Mouse (Mus musculus): ENCODE results near the gene Zfp385b. TPM values are rescaled to one million over a fixed set of nuclear protein-coding genes. Genes with fewer than 3 reads are reported as not detected.

Zfp385b gene
- polyA plus RNA-seq, 1 experiment from 2014 or later, result 8.1 TPM

DNA sequence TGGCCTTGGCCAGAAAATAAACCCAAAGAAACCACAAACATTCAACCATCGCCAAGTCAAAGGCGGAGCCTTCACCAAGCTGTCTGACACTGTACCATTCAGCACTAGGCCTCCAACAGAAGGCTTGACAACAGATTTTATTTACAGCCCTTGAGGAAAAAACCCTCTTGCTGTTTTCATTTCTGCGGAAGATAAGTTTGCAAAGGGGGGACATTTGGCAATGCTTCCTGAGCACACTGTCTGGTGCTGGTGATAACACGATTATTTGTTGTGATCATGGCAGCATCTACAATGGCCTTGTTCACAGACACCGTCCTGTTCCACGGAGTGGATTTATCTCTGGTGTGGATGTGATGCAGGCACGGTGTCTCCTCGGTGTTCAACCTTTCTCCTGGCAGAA lies 317.0 kb downstream of the Zfp385b start:
- H3K27ac ChIP-seq (ENCODE audit: low read length), result peak overlapping the region; percentile 57
- H3K4me3 ChIP-seq (ENCODE audit: low read depth, low read length), result no peak overlapping the region
- H3K36me3 ChIP-seq (ENCODE audit: control insufficient read depth, insufficient read depth), result no peaks in the 10 kb centered on the region
- no peak overlapping the region for H3K9ac ChIP-seq (ENCODE audit: low read depth, low read length)
- 17% methylated on average over 8 of the region's 8 CpGs for WGBS (ENCODE audit: insufficient replicate concordance)
- no peaks in the 10 kb centered on the region for H3K27me3 ChIP-seq (ENCODE audit: control insufficient read depth, insufficient read depth, low read depth, low read length)
- H3K4me1 ChIP-seq (ENCODE audit: control insufficient read depth, low read depth, low read length), result peaks cover 33% of the 10 kb centered on the region
- H3K9me3 ChIP-seq (replicated peaks; ENCODE audit: control insufficient read depth, low read length), result no peaks in the 10 kb centered on the region
- peak overlapping the region; percentile 21 for H3K4me2 ChIP-seq (ENCODE audit: low read depth, low read length)
- ATAC-seq (ENCODE audit: low read depth), result peak; percentile 70

DNA sequence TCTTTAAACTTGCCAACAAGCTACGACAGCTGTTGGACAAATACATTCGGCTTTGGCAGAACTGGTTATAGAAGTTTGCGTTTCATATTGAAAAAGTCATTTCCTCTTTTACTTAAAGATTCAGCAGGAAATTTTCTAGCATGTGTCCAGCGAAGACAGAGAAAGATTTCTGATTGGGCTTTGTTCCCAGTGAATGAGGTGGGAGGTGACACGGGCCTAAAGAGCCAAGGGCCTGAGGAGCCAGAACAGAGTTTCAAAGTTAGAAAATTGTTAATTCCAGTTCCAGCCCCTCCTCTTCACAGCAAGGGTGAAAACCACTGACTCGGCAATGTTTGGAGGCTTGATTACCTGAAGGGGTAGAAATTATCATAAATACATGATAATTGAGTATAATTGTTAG lies 319.0 kb downstream of the Zfp385b start:
- 59% methylated on average over 6 of the region's 6 CpGs for WGBS (ENCODE audit: insufficient replicate concordance)
- no peak overlapping the region for H3K27ac ChIP-seq (ENCODE audit: low read length)
- ATAC-seq (ENCODE audit: low read depth), result no peak
- H3K4me2 ChIP-seq (ENCODE audit: low read depth, low read length), result no peak overlapping the region
- H3K4me1 ChIP-seq (ENCODE audit: control insufficient read depth, low read depth, low read length), result peaks cover 28% of the 10 kb centered on the region
- H3K9ac ChIP-seq (ENCODE audit: low read depth, low read length), result no peak overlapping the region
- 0 out of 2 replicates have a peak, but pooled peaks cover 2% of the 10 kb centered on the region for H3K36me3 ChIP-seq (ENCODE audit: control insufficient read depth, insufficient read depth)
- no peak overlapping the region for H3K4me3 ChIP-seq (ENCODE audit: low read depth, low read length)
- no peaks in the 10 kb centered on the region for H3K9me3 ChIP-seq (replicated peaks; ENCODE audit: control insufficient read depth, low read length)
- H3K27me3 ChIP-seq (ENCODE audit: control insufficient read depth, insufficient read depth, low read depth, low read length), result no peaks in the 10 kb centered on the region

DNA sequence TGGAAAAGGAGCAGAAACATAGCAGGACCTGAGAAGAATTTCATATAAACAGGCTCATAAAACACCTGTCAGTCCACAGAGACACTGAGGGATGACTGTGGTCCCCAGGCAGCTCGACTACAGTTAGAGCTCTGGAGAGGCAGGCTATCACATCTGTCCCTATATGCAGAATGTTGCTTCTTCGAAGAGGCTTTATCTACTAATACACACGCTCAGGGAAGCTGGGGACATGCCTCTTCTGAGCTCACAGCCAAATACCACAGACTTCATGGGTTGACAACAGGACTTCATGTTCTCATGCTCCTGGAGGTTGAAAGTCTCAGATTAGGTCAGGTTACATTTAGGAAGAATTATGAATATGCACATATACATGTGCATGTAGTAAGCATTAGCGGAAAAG lies 321.1 kb downstream of the Zfp385b start:
- H3K9ac ChIP-seq (ENCODE audit: low read depth, low read length), result no peak overlapping the region
- no peak overlapping the region for H3K4me2 ChIP-seq (ENCODE audit: low read depth, low read length)

DNA sequence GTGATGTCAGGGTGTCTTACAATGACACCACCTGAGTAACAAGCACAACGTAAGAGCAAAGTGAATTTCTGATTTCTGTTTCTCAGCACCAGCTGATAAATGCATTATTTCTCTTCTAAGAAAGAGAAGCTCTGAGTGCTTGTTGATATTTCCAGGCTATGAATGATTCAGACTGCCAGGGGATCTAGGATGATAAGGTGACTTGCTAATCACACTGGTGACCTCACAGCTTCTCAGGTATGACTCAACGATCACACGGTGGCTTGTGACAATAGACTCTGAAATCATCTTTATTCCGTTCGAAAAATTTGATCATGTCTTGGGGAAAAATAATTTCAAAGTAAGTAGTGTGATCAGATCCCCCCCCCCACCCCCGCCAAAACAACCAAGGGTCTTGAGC lies 321.5 kb downstream of the Zfp385b start:
- peak; percentile 59 for ATAC-seq (ENCODE audit: low read depth)
- Histone ChIP-seq H3K4me2 (ENCODE audit: low read depth, low read length) (no peak overlapping the region), H3K27ac (ENCODE audit: low read length) (0 out of 2 replicates have a peak overlapping the region, but pooled peaks have one; percentile 44), H3K9ac (ENCODE audit: low read depth, low read length) (no peak overlapping the region), H3K9me3 (replicated peaks; ENCODE audit: control insufficient read depth, low read length) (no peaks in the 10 kb centered on the region), H3K4me1 (ENCODE audit: control insufficient read depth, low read depth, low read length) (peaks cover 25% of the 10 kb centered on the region), H3K36me3 (ENCODE audit: control insufficient read depth, insufficient read depth) (0 out of 2 replicates have a peak, but pooled peaks cover 2% of the 10 kb centered on the region), H3K27me3 (ENCODE audit: control insufficient read depth, insufficient read depth, low read depth, low read length) (no peaks in the 10 kb centered on the region), H3K4me3 (ENCODE audit: low read depth, low read length) (no peak overlapping the region)
- WGBS (ENCODE audit: insufficient replicate concordance), result 43% methylated on average over 6 of the region's 6 CpGs

More for the DNA sequence above, 321.1 kb downstream of the Zfp385b start:
- no peaks in the 10 kb centered on the region for H3K27me3 ChIP-seq (ENCODE audit: control insufficient read depth, insufficient read depth, low read depth, low read length)
- H3K27ac ChIP-seq (ENCODE audit: low read length), result peak overlapping the region; percentile 7; the same call in 1 of the 2 replicates
- no peaks in the 10 kb centered on the region for H3K9me3 ChIP-seq (replicated peaks; ENCODE audit: control insufficient read depth, low read length)
- H3K4me3 ChIP-seq (ENCODE audit: low read depth, low read length), result no peak overlapping the region
- peaks cover 25% of the 10 kb centered on the region for H3K4me1 ChIP-seq (ENCODE audit: control insufficient read depth, low read depth, low read length)
- 36% methylated on average over 4 of the region's 4 CpGs for WGBS (ENCODE audit: insufficient replicate concordance)
- 0 out of 2 replicates have a peak, but pooled peaks cover 2% of the 10 kb centered on the region for H3K36me3 ChIP-seq (ENCODE audit: control insufficient read depth, insufficient read depth)
- ATAC-seq (ENCODE audit: low read depth), result peak; percentile 84

- Histone ChIP-seq H3K4me2 (ENCODE audit: low read depth, low read length) (no peak overlapping the region), H3K4me3 (ENCODE audit: low read depth, low read length) (no peak overlapping the region), H3K9me3 (replicated peaks; ENCODE audit: control insufficient read depth, low read length) (no peaks in the 10 kb centered on the region), H3K9ac (ENCODE audit: low read depth, low read length) (no peak overlapping the region), H3K27me3 (ENCODE audit: control insufficient read depth, insufficient read depth, low read depth, low read length) (no peaks in the 10 kb centered on the region), H3K27ac (ENCODE audit: low read length) (no peak overlapping the region), H3K36me3 (ENCODE audit: control insufficient read depth, insufficient read depth) (0 out of 2 replicates have a peak, but pooled peaks cover 2% of the 10 kb centered on the region), H3K4me1 (ENCODE audit: control insufficient read depth, low read depth, low read length) (peaks cover 13% of the 10 kb centered on the region)
- WGBS (ENCODE audit: insufficient replicate concordance), result 81% methylated on average over 7 of the region's 7 CpGs
- no peak for ATAC-seq (ENCODE audit: low read depth)
Observed at GRCm38 (mm10) chr2:77496071-77496470, 323.4 kb downstream of the Zfp385b start.

DNA sequence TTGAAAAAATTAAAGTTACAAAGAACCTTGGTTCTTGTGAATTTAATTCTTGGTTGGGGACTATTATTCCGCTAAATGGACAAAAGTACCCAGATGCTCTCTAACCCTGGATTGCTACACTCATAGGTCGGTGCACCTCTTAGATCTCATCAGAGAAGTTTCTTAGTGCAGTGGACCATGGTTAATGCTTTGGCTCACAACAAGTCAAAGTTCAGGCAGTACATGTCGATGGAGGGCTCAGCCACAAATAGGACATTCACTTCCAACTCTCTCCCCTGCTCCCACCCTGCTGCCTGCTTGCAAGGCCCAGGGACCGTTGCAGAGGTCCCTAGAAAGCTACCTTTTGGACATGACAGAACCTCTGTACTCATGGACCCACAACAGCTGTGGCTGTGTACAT lies 324.1 kb downstream of the Zfp385b start:
- Histone ChIP-seq H3K4me1 (ENCODE audit: control insufficient read depth, low read depth, low read length) (peaks cover 13% of the 10 kb centered on the region), H3K4me2 (ENCODE audit: low read depth, low read length) (no peak overlapping the region), H3K27me3 (ENCODE audit: control insufficient read depth, insufficient read depth, low read depth, low read length) (no peaks in the 10 kb centered on the region), H3K27ac (ENCODE audit: low read length) (no peak overlapping the region), H3K4me3 (ENCODE audit: low read depth, low read length) (no peak overlapping the region), H3K36me3 (ENCODE audit: control insufficient read depth, insufficient read depth) (0 out of 2 replicates have a peak, but pooled peaks cover 2% of the 10 kb centered on the region), H3K9ac (ENCODE audit: low read depth, low read length) (no peak overlapping the region), H3K9me3 (replicated peaks; ENCODE audit: control insufficient read depth, low read length) (no peaks in the 10 kb centered on the region)
- WGBS (ENCODE audit: insufficient replicate concordance), result 67% methylated on average over 4 of the region's 4 CpGs
- ATAC-seq (ENCODE audit: low read depth), result no peak

DNA sequence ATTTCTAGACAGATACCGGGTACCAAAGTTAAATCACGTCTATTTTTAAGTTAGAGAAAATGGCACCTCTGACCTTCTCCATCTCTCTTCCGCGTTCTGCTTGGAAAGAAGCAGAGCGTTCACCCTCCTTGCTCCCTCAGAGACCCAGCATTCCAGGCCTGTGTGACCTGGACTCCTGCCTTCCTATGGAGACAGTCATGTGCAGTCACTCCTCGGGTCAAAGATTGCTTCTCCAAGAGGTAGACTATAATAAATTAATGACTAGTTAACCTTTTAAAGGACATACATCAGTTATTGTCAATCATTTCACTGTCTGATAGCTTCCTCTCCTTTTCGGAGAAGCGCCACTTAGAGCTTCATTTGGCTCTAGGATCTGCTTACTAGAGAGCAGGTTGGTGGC lies 325.7 kb downstream of the Zfp385b start:
- Histone ChIP-seq H3K4me2 (ENCODE audit: low read depth, low read length) (no peak overlapping the region), H3K27ac (ENCODE audit: low read length) (no peak overlapping the region), H3K36me3 (ENCODE audit: control insufficient read depth, insufficient read depth) (0 out of 2 replicates have a peak, but pooled peaks cover 2% of the 10 kb centered on the region), H3K9ac (ENCODE audit: low read depth, low read length) (no peak overlapping the region), H3K9me3 (replicated peaks; ENCODE audit: control insufficient read depth, low read length) (no peaks in the 10 kb centered on the region), H3K4me3 (ENCODE audit: low read depth, low read length) (no peak overlapping the region), H3K4me1 (ENCODE audit: control insufficient read depth, low read depth, low read length) (peaks cover 8% of the 10 kb centered on the region), H3K27me3 (ENCODE audit: control insufficient read depth, insufficient read depth, low read depth, low read length) (no peaks in the 10 kb centered on the region)
- WGBS (ENCODE audit: insufficient replicate concordance), result 77% methylated on average over 8 of the region's 8 CpGs
- ATAC-seq (ENCODE audit: low read depth), result no peak

- Histone ChIP-seq H3K36me3 (ENCODE audit: control insufficient read depth, insufficient read depth) (no peaks in the 10 kb centered on the region), H3K4me1 (ENCODE audit: control insufficient read depth, low read depth, low read length) (no peaks in the 10 kb centered on the region), H3K9ac (ENCODE audit: low read depth, low read length) (no peak overlapping the region), H3K27me3 (ENCODE audit: control insufficient read depth, insufficient read depth, low read depth, low read length) (no peaks in the 10 kb centered on the region), H3K4me3 (ENCODE audit: low read depth, low read length) (no peak overlapping the region), H3K9me3 (replicated peaks; ENCODE audit: control insufficient read depth, low read length) (no peaks in the 10 kb centered on the region), H3K27ac (ENCODE audit: low read length) (no peak overlapping the region), H3K4me2 (ENCODE audit: low read depth, low read length) (no peak overlapping the region)
- 73% methylated on average over 8 of the region's 8 CpGs for WGBS (ENCODE audit: insufficient replicate concordance)
- ATAC-seq (ENCODE audit: low read depth), result no peak
Observed at GRCm38 (mm10) chr2:77487151-77487550, 332.3 kb downstream of the Zfp385b start.

DNA sequence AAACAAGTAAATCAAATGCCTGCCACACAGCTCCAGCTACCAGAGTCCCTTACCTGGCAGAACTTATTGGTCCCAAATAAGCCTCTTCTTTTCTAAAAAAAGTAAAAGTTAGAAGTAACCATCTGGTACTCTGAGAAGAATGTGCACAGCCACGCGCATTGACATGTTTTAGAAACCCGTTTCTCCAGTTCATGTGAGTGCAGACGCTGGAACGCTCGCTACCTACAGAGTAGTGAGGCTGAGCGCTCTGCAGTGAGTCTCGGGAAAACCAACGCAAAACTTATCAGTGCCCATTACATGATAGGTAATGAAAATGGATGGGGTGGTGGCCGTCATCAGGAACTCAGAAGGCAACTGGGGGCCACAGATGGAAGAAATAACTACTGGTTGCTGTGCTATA lies 338.2 kb downstream of the Zfp385b start:
- no peak overlapping the region for H3K9ac ChIP-seq (ENCODE audit: low read depth, low read length)
- no peaks in the 10 kb centered on the region; the same call in 1 of the 2 replicates for H3K36me3 ChIP-seq (ENCODE audit: control insufficient read depth, insufficient read depth)

More for the DNA sequence above, 338.2 kb downstream of the Zfp385b start:
- Histone ChIP-seq H3K27ac (ENCODE audit: low read length) (no peak overlapping the region), H3K4me1 (ENCODE audit: control insufficient read depth, low read depth, low read length) (no peaks in the 10 kb centered on the region), H3K9me3 (replicated peaks; ENCODE audit: control insufficient read depth, low read length) (no peaks in the 10 kb centered on the region), H3K27me3 (ENCODE audit: control insufficient read depth, insufficient read depth, low read depth, low read length) (no peaks in the 10 kb centered on the region), H3K4me2 (ENCODE audit: low read depth, low read length) (no peak overlapping the region), H3K4me3 (ENCODE audit: low read depth, low read length) (no peak overlapping the region)
- WGBS (ENCODE audit: insufficient replicate concordance), result 80% methylated on average over 10 of the region's 10 CpGs
- no peak for ATAC-seq (ENCODE audit: low read depth)

Measured in liver, embryonic 16.5 days (tissue).